12 mouse cellular contexts compared by ENCODE assay signal in the genomic region with DNA sequence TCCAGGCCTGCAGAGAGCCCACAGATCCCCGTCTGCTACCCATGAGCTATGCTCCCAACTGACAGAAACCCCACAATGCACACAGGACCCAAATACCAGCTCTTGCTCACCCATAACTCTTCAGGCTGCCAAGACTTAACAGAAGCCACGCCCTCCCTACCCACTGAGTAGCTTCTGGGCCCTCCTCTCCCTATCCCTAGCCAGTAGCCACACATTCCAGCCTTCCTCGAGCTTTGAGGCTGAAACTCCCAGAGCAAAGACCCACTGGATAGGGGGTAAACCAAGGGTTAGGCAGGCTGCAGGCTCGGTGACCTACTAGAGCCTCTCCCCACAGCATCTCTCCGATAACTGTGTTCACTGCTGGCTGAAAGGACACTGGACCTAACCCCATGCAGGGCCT. TPM values are rescaled to one million over a fixed set of nuclear protein-coding genes. Genes with fewer than 3 reads are reported as not detected.
DNase-seq lines count a peak whose midpoint lies in the region; ATAC-seq and TF ChIP-seq lines count a peak whose summit lies in the region.
"Had no signal": no experiment of that assay in that cellular context is flagged by ENCODE, and none has a peak within 500 bp of the region (broad histone marks: within the 10 kb centered on the region; RNA-seq: fewer than 3 reads in every experiment).

No protein-coding gene starts in this region.

- H3K9me3 ChIP-seq in heart, embryonic 13.5 days = no peaks in the 10 kb centered on the region
- no peaks in the 10 kb centered on the region for H3K9me3 ChIP-seq in stomach, embryonic 15.5 days
- no peaks in the 10 kb centered on the region for H3K9me3 ChIP-seq in stomach, postnatal 0 days (ENCODE audit: control insufficient read depth, low read length)
- no peaks in the 10 kb centered on the region for H3K9me3 ChIP-seq in hindbrain, embryonic 14.5 days (ENCODE audit: control insufficient read depth, low read length)
- H3K9me3 ChIP-seq: hindbrain, embryonic 15.5 days had no signal

- peak overlapping the region; percentile 75 for H3K4me2 ChIP-seq in heart, embryonic 13.5 days
- H3K4me2 ChIP-seq in stomach, embryonic 15.5 days = no peak overlapping the region
- H3K4me2 ChIP-seq in stomach, postnatal 0 days (replicated peaks; ENCODE audit: low read depth) = no peak overlapping the region
- H3K4me2 ChIP-seq in hindbrain, embryonic 14.5 days (replicated peaks) = no peak overlapping the region
- H3K4me2 ChIP-seq: hindbrain, embryonic 15.5 days had no signal

- DNase-seq in heart, adult 18-20 months = no peak
- no peak for DNase-seq in stomach, postnatal 0 days (ENCODE audit: low spot score)
- DNase-seq in kidney, adult 2 months = peak; percentile 71
- DNase-seq in thymus, postnatal 14 days = no peak
- DNase-seq in hindbrain, embryonic 14.5 days (ENCODE audit: low spot score) = no peak
- DNase-seq: layer of hippocampus, postnatal 36 days; thymus, adult 18-20 months had no signal

- H3K27me3 ChIP-seq in heart, embryonic 13.5 days (replicated peaks) = no peaks in the 10 kb centered on the region
- no peaks in the 10 kb centered on the region for H3K27me3 ChIP-seq in stomach, embryonic 15.5 days (replicated peaks)
- no peaks in the 10 kb centered on the region for H3K27me3 ChIP-seq in stomach, postnatal 0 days (ENCODE audit: control insufficient read depth, insufficient read depth, low read length)
- no peaks in the 10 kb centered on the region for H3K27me3 ChIP-seq in kidney, adult 2 months (replicated peaks; ENCODE audit: control insufficient read depth, insufficient read depth, low read length)
- no peaks in the 10 kb centered on the region for H3K27me3 ChIP-seq in hindbrain, embryonic 14.5 days (ENCODE audit: control insufficient read depth, insufficient read depth, low read length)
- H3K27me3 ChIP-seq: hindbrain, embryonic 15.5 days had no signal

- peaks cover 95% of the 10 kb centered on the region for H3K4me1 ChIP-seq in heart, embryonic 13.5 days
- H3K4me1 ChIP-seq in stomach, embryonic 15.5 days = peaks cover 39% of the 10 kb centered on the region
- H3K4me1 ChIP-seq in stomach, postnatal 0 days (replicated peaks; ENCODE audit: control insufficient read depth, insufficient read depth) = peaks cover 10% of the 10 kb centered on the region
- peaks cover 79% of the 10 kb centered on the region for H3K4me1 ChIP-seq in kidney, adult 2 months (ENCODE audit: control insufficient read depth, insufficient read depth, low read length)
- H3K4me1 ChIP-seq in hindbrain, embryonic 14.5 days (replicated peaks; ENCODE audit: control insufficient read depth, insufficient read depth, low read length) = peaks cover 30% of the 10 kb centered on the region

- ATAC-seq in heart, embryonic 13.5 days (ENCODE audit: extremely low read depth, insufficient number of reproducible peaks, low FRiP score, low TSS enrichment) = no peak
- ATAC-seq in stomach, embryonic 15.5 days (ENCODE audit: insufficient read depth, low FRiP score, low read depth) = no peak
- ATAC-seq in stomach, postnatal 0 days (ENCODE audit: low FRiP score, low TSS enrichment) = no peak; the same call in 1 of the 2 replicates
- no peak for ATAC-seq in hindbrain, embryonic 14.5 days (ENCODE audit: low FRiP score)

- TF ChIP-seq EP300 in stomach, postnatal 0 days (optimal IDR thresholded peaks at IDR 0.05) = no peak

- TF ChIP-seq POLR2A in kidney, adult 2 months (IDR thresholded peaks at IDR 0.05; ENCODE audit: low read depth, low read length) = no peak

- H3K27ac ChIP-seq in heart, embryonic 13.5 days (replicated peaks) = peak overlapping the region; percentile 96
- peak overlapping the region; percentile 31; the same call in 1 of the 2 replicates for H3K27ac ChIP-seq in stomach, embryonic 15.5 days
- no peak overlapping the region for H3K27ac ChIP-seq in stomach, postnatal 0 days (replicated peaks)
- H3K27ac ChIP-seq in kidney, adult 2 months (ENCODE audit: insufficient read depth, low read depth, low read length) = peak overlapping the region; percentile 78
- H3K27ac ChIP-seq in hindbrain, embryonic 14.5 days = no peak overlapping the region
- H3K27ac ChIP-seq: hindbrain, embryonic 15.5 days had no signal

- peaks cover 25% of the 10 kb centered on the region for H3K36me3 ChIP-seq in heart, embryonic 13.5 days
- H3K36me3 ChIP-seq in stomach, embryonic 15.5 days = no peaks in the 10 kb centered on the region
- H3K36me3 ChIP-seq in stomach, postnatal 0 days (ENCODE audit: control insufficient read depth, insufficient read depth, low read length) = no peaks in the 10 kb centered on the region
- H3K36me3 ChIP-seq in kidney, adult 2 months (ENCODE audit: control insufficient read depth, insufficient read depth, low read length) = no peaks in the 10 kb centered on the region; the same call in 1 of the 2 replicates
- H3K36me3 ChIP-seq in hindbrain, embryonic 14.5 days (replicated peaks; ENCODE audit: control insufficient read depth, insufficient read depth) = no peaks in the 10 kb centered on the region
- H3K36me3 ChIP-seq: hindbrain, embryonic 15.5 days had no signal

- peak overlapping the region; percentile 76 for H3K9ac ChIP-seq in heart, embryonic 13.5 days
- H3K9ac ChIP-seq in stomach, embryonic 15.5 days = no peak overlapping the region
- H3K9ac ChIP-seq in stomach, postnatal 0 days (ENCODE audit: low read length) = no peak overlapping the region
- no peak overlapping the region for H3K9ac ChIP-seq in hindbrain, embryonic 14.5 days
- H3K9ac ChIP-seq: hindbrain, embryonic 15.5 days had no signal

- 55% methylated on average over 5 of the region's 5 CpGs for WGBS in heart, embryonic 13.5 days
- 70% methylated on average over 5 of the region's 5 CpGs for WGBS in stomach, embryonic 15.5 days
- 65% methylated on average over 5 of the region's 5 CpGs for WGBS in stomach, postnatal 0 days
- 45% methylated on average over 5 of the region's 5 CpGs for WGBS in kidney, adult 2 months
- 67% methylated on average over 5 of the region's 5 CpGs for WGBS in hindbrain, embryonic 14.5 days

- H3K4me3 ChIP-seq in heart, embryonic 13.5 days = peak overlapping the region; percentile 16
- no peak overlapping the region for H3K4me3 ChIP-seq in stomach, embryonic 15.5 days (replicated peaks)
- H3K4me3 ChIP-seq in stomach, postnatal 0 days (ENCODE audit: low read depth, low read length) = no peak overlapping the region
- no peak overlapping the region for H3K4me3 ChIP-seq in kidney, adult 2 months (ENCODE audit: insufficient read depth, low read depth, low read length)
- no peak overlapping the region for H3K4me3 ChIP-seq in hindbrain, embryonic 14.5 days (replicated peaks; ENCODE audit: low read length)
- H3K4me3 ChIP-seq: hindbrain, embryonic 15.5 days had no signal

- no peak for TF ChIP-seq CTCF in stomach, postnatal 0 days (IDR thresholded peaks at IDR 0.05; ENCODE audit: low read depth)
- no peak for TF ChIP-seq CTCF in kidney, adult 2 months (conservative IDR thresholded peaks at IDR 0.05; ENCODE audit: insufficient read depth, insufficient read length, low read depth, low read length)

RNA-seq across cellular contexts. Expression of gene Rab11fip5, which starts 5.7 kb away (rescaled TPM):
- polyA plus RNA-seq in heart, embryonic 13.5 days (2015; fragmentation: Nextera tagmentation; extraction: Ambion mirVana) = 38.7 and 45.2 TPM in 2 replicates
- total RNA-seq in heart, adult 18-20 months (2021) = 10 to 100 TPM; 56.3 to 75.5 TPM
- 11.1 and 12.2 TPM in 2 replicates for polyA plus RNA-seq in stomach, embryonic 15.5 days (2015; fragmentation: Nextera tagmentation; extraction: Ambion mirVana)
- polyA plus RNA-seq in stomach, postnatal 0 days (2015; fragmentation: Nextera tagmentation; extraction: Ambion mirVana) = 7.6 and 8.3 TPM in 2 replicates
- polyA plus RNA-seq in kidney, adult 2 months (2012; rRNA removed) = 56.8 and 63.6 TPM in 2 replicates
- polyA plus RNA-seq in hindbrain, embryonic 14.5 days (2014; fragmentation: Nextera tagmentation; extraction: Ambion mirVana) = 21.3 and 24.6 TPM in 2 replicates

RNA-seq across cellular contexts. Expression of gene Sfxn5, which starts 35.5 kb away (rescaled TPM):
- 3.3 and 4.6 TPM in 2 replicates for polyA plus RNA-seq in heart, embryonic 13.5 days (2015; fragmentation: Nextera tagmentation; extraction: Ambion mirVana)
- total RNA-seq in heart, adult 18-20 months (2021) = 1 to 10 TPM; 2.8 to 5.7 TPM
- 11.0 and 11.5 TPM in 2 replicates for polyA plus RNA-seq in stomach, embryonic 15.5 days (2015; fragmentation: Nextera tagmentation; extraction: Ambion mirVana)
- polyA plus RNA-seq in stomach, postnatal 0 days (2015; fragmentation: Nextera tagmentation; extraction: Ambion mirVana) = 8.4 and 8.9 TPM in 2 replicates
- polyA plus RNA-seq in kidney, adult 2 months (2012; rRNA removed) = 23.6 and 25.8 TPM in 2 replicates
- 27.8 and 30.4 TPM in 2 replicates for polyA plus RNA-seq in hindbrain, embryonic 14.5 days (2014; fragmentation: Nextera tagmentation; extraction: Ambion mirVana)

RNA-seq across cellular contexts. Expression of gene Noto, which starts 55.0 kb away (rescaled TPM):
- not detected in 2 replicates for polyA plus RNA-seq in heart, embryonic 13.5 days (2015; fragmentation: Nextera tagmentation; extraction: Ambion mirVana)
- total RNA-seq in heart, adult 18-20 months (2021) = not detected
- polyA plus RNA-seq in stomach, embryonic 15.5 days (2015; fragmentation: Nextera tagmentation; extraction: Ambion mirVana) = not detected in 2 replicates
- polyA plus RNA-seq in stomach, postnatal 0 days (2015; fragmentation: Nextera tagmentation; extraction: Ambion mirVana) = not detected in 2 replicates
- not detected in 2 replicates for polyA plus RNA-seq in kidney, adult 2 months (2012; rRNA removed)
- not detected in 2 replicates for polyA plus RNA-seq in hindbrain, embryonic 14.5 days (2014; fragmentation: Nextera tagmentation; extraction: Ambion mirVana)
- total RNA-seq: layer of hippocampus, postnatal 36 days had no signal
- polyA plus RNA-seq: embryonic facial prominence, embryonic 11.5 days; frontal cortex, adult 2 months; hindbrain, embryonic 15.5 days had no signal

Comparison
In these comparisons a context has a peak if more than half of its experiments do, and no peak if none do; other contexts are left out.
1. H3K27ac ChIP-seq: peak in heart, embryonic 13.5 days (single experiment), stomach, embryonic 15.5 days (single experiment) and kidney, adult 2 months (single experiment); none in stomach, postnatal 0 days (single experiment) and hindbrain, embryonic 14.5 days (single experiment).